Mouse (Mus musculus): Measurements from ENCODE around the gene Rragc.
"Not testable (repeated sequence)": the region's sequence is repeated elsewhere in the genome, so short reads cannot be mapped to it uniquely, and the experiment has no call there.

Rragc gene

GRCm38 (mm10) chr4:123916748-123917547 lies at the start of gene Rragc:
TSS of gene Rragc (plus strand) at chr4:123917446.
- DNase-seq (ENCODE audit: low spot score in 2 of 2), result peak; percentile 99 to 100

GRCm38 (mm10) chr4:123893726-123894125 lies 23.5 kb upstream of the Rragc start:
- no peak for DNase-seq (ENCODE audit: low spot score in 2 of 2)

GRCm38 (mm10) chr4:123894295-123894694 lies 23.0 kb upstream of the Rragc start:
- no peak for DNase-seq (ENCODE audit: low spot score in 2 of 2)

- no peak for DNase-seq (ENCODE audit: low spot score in 2 of 2)
These were observed 18.6 kb upstream of the Rragc start for GRCm38 (mm10) chr4:123898696-123899095.

GRCm38 (mm10) chr4:123903432-123903831 lies 13.8 kb upstream of the Rragc start:
- no peak for DNase-seq (ENCODE audit: low spot score in 2 of 2)

GRCm38 (mm10) chr4:123904333-123905125 lies 12.7 kb upstream of the Rragc start, which contains the start of gene Mycbp:
TSS of gene Mycbp (plus strand) at chr4:123904832.
- peak; percentile 97 to 98 for DNase-seq (ENCODE audit: low spot score in 2 of 2)

GRCm38 (mm10) chr4:123905126-123905668 lies 12.0 kb upstream of the Rragc start:
- DNase-seq (ENCODE audit: low spot score in 2 of 2), result peak in 1 of 2 experiments; percentile 9

GRCm38 (mm10) chr4:123911503-123911902 lies 5.7 kb upstream of the Rragc start:
- no peak for DNase-seq (ENCODE audit: low spot score in 2 of 2)

GRCm38 (mm10) chr4:123912431-123912830 lies 4.8 kb upstream of the Rragc start:
- no peak for DNase-seq (ENCODE audit: low spot score in 2 of 2)

- peak in 1 of 2 experiments; percentile 14 for DNase-seq (ENCODE audit: low spot score in 2 of 2)
These were observed 398 bp downstream of the Rragc start, which contains the start of gene 4930535I16Rik for GRCm38 (mm10) chr4:123917548-123918140. TSS of gene 4930535I16Rik (minus strand) at chr4:123918022.

- DNase-seq (ENCODE audit: low spot score in 2 of 2), result no peak
These were observed 1.6 kb downstream of the Rragc start for GRCm38 (mm10) chr4:123918851-123919250.

GRCm38 (mm10) chr4:123921055-123921565 lies 3.9 kb downstream of the Rragc start:
- no peak for DNase-seq (ENCODE audit: low spot score in 2 of 2)

GRCm38 (mm10) chr4:123927961-123928360 lies 10.7 kb downstream of the Rragc start:
- DNase-seq (ENCODE audit: low spot score in 2 of 2), result no peak

- no peak for DNase-seq (ENCODE audit: low spot score in 2 of 2)
These were observed 12.7 kb downstream of the Rragc start for GRCm38 (mm10) chr4:123929994-123930393.

- DNase-seq (ENCODE audit: low spot score in 2 of 2), result no peak
These were observed 17.1 kb downstream of the Rragc start for GRCm38 (mm10) chr4:123934306-123934705.

- no peak for DNase-seq (ENCODE audit: low spot score in 2 of 2)
These were observed 18.8 kb downstream of the Rragc start for GRCm38 (mm10) chr4:123936059-123936458.

- DNase-seq (ENCODE audit: low spot score in 2 of 2), result peak; percentile 43 to 53
These were observed 22.6 kb downstream of the Rragc start for GRCm38 (mm10) chr4:123939838-123940237.

GRCm38 (mm10) chr4:123940878-123941277 lies 23.6 kb downstream of the Rragc start:
- not testable (repeated sequence) for DNase-seq (ENCODE audit: low spot score in 2 of 2)

- DNase-seq (ENCODE audit: low spot score in 2 of 2), result no peak
These were observed 29.5 kb downstream of the Rragc start for GRCm38 (mm10) chr4:123946701-123947100.

- no peak for DNase-seq (ENCODE audit: low spot score in 2 of 2)
These were observed 29.9 kb downstream of the Rragc start for GRCm38 (mm10) chr4:123947149-123947548.

- no peak for DNase-seq (ENCODE audit: low spot score in 2 of 2)
These were observed 31.7 kb downstream of the Rragc start for GRCm38 (mm10) chr4:123948901-123949300.

- no peak for DNase-seq (ENCODE audit: low spot score in 2 of 2)
These were observed 32.4 kb downstream of the Rragc start for GRCm38 (mm10) chr4:123949649-123950048.
